Mouse (Mus musculus): ENCODE measurements around the gene Pard3b.

DNA sequence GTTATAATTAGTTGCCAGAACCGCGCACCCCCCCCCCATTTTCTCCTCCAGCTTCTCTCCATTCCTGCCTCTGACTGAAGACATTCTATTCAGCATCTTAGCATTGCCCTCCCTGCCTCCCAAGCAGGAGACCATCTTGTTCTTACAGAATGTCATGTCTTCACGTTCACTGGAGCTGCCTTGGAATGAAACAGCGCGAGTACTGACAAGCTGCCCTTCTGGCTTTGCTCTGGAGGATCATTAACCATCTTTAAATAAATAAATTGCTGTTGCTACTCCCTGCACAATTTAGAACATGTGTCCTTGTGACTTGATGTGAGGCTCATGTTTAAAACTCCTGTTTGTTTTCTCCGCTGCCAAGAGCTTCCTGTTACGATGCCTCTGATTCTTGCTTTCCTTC is 432.5 kb downstream of the Pard3b start:
- TF ChIP-seq CTCF (IDR thresholded peaks at IDR 0.05; ENCODE audit: borderline replicate concordance, control insufficient read depth, extremely low read depth, insufficient read depth, low read length, poor library complexity) (no peak), POLR2A (IDR thresholded peaks at IDR 0.05; ENCODE audit: control insufficient read depth, extremely low read depth, insufficient read depth, low read length, poor library complexity) (no peak)

Data from thymus, adult 2 months (tissue).